Mouse (Mus musculus) MEL (cell line): ENCODE results near the gene Pop5. TPM values are rescaled to one million over a fixed set of nuclear protein-coding genes. Genes with fewer than 3 reads are reported as not detected.
A peak's percentile ranks its signal among the peaks of the same experiment; 100 is the strongest.

Experiments
- DNase-seq: peaks from one replicate; pipeline ENCODE4 v3.0.0; 2011; ENCODE audit warnings: low read depth, low spot score
- H3K27ac ChIP-seq: 2 replicates; pipeline ENCODE4 v1.5.1; 2012; ENCODE audit warnings: low read depth, mild to moderate bottlenecking, control low read depth, low read length, moderate library complexity; ENCODE audit not compliant: control insufficient read depth
- H3K27me3 ChIP-seq, 2 experiments: fragments of 150-350 bp in 1 of 2; sonication (generic) in 1 of 2; 2 replicates each; pipeline ENCODE4 v1.6.1; 2012; ENCODE audit warnings: low read length in 2 of 2, mild to moderate bottlenecking in 2 of 2, improper control_type of control experiment in 1 of 2, moderate library complexity in 1 of 2; ENCODE audit not compliant: insufficient read depth in 2 of 2, control insufficient read depth in 1 of 2
- H3K36me3 ChIP-seq, 2 experiments: 2 replicates each; pipeline ENCODE4 v1.6.1; 2012 to 2014; ENCODE audit warnings: low read length in 2 of 2, improper control_type of control experiment in 1 of 2, inconsistent platforms in 1 of 2, mild to moderate bottlenecking in 1 of 2; ENCODE audit not compliant: insufficient read depth in 2 of 2, control insufficient read depth in 1 of 2
- H3K4me1 ChIP-seq, 2 experiments: fragments of 150-350 bp in 1 of 2; sonication (generic) in 1 of 2; 2 replicates each; pipeline ENCODE4 v1.6.1; 2012; ENCODE audit warnings: low read length in 2 of 2, improper control_type of control experiment in 1 of 2, mild to moderate bottlenecking in 1 of 2; ENCODE audit not compliant: insufficient read depth in 2 of 2, control insufficient read depth in 1 of 2
- H3K4me3 ChIP-seq, 2 experiments: fragments of 150-350 bp in 1 of 2; sonication (generic) in 1 of 2; 2 replicates each; pipeline ENCODE4 v1.5.1; 2012; ENCODE audit warnings: low read depth in 2 of 2, low read length in 2 of 2, mild to moderate bottlenecking in 2 of 2, moderate library complexity in 2 of 2, control low read depth in 1 of 2, improper control_type of control experiment in 1 of 2; ENCODE audit not compliant: control insufficient read depth in 1 of 2, insufficient read depth in 1 of 2
- H3K79me2 ChIP-seq: 2 replicates; pipeline ENCODE4 v1.6.1; 2012; ENCODE audit warnings: mild to moderate bottlenecking, low read length, moderate library complexity; ENCODE audit not compliant: control insufficient read depth, poor library complexity, insufficient read depth
- H3K9ac ChIP-seq: 2 replicates; pipeline ENCODE4 v1.6.1; 2012; ENCODE audit warnings: low read depth, mild to moderate bottlenecking, control low read depth, low read length, moderate library complexity; ENCODE audit not compliant: control insufficient read depth, poor library complexity, severe bottlenecking
- H3K9me3 ChIP-seq: fragments of 150-350 bp; sonication (generic); replicated peaks from 2 replicates; pipeline ENCODE4 v1.6.1; 2012; ENCODE audit warnings: mild to moderate bottlenecking, low read length, improper control_type of control experiment, moderate library complexity; ENCODE audit not compliant: insufficient read depth
- CHD1 ChIP-seq: IDR thresholded peaks from 2 replicates; pipeline ENCODE4 v1.6.1; 2012; ENCODE audit warnings: low read depth, mild to moderate bottlenecking, inconsistent platforms, low read length, improper control_type of control experiment
- CHD2 ChIP-seq: IDR thresholded peaks from 2 replicates; pipeline ENCODE4 v1.6.1; 2011; ENCODE audit warnings: low read length, improper control_type of control experiment
- CTCF ChIP-seq, 3 experiments: IDR thresholded peaks in 2 of 3; conservative IDR thresholded peaks in 1 of 3; 2 replicates each; pipeline ENCODE4 v1.5.1; 2011 to 2012; ENCODE audit warnings: low read length in 3 of 3, low read depth in 2 of 3, mild to moderate bottlenecking in 2 of 3, improper control_type of control experiment in 1 of 3, inconsistent platforms in 1 of 3, mixed read lengths in 1 of 3, moderate library complexity in 1 of 3; ENCODE audit not compliant: control insufficient read depth in 1 of 3, insufficient read depth in 1 of 3, poor library complexity in 1 of 3, severe bottlenecking in 1 of 3
- E2F4 ChIP-seq: IDR thresholded peaks from 2 replicates; pipeline ENCODE4 v1.6.1; 2011; ENCODE audit warnings: low read depth, low read length, improper control_type of control experiment, borderline replicate concordance
- ELF1 ChIP-seq: IDR thresholded peaks from 2 replicates; pipeline ENCODE4 v1.6.1; 2014; ENCODE audit warnings: low read depth, mild to moderate bottlenecking, inconsistent platforms, low read length, improper control_type of control experiment, moderate library complexity
- EP300 ChIP-seq, 2 experiments: IDR thresholded peaks; 2 replicates each; pipeline ENCODE4 v1.6.1; 2011; ENCODE audit warnings: improper control_type of control experiment in 2 of 2, low read length in 2 of 2, low read depth in 1 of 2, mild to moderate bottlenecking in 1 of 2
- ETS1 ChIP-seq: IDR thresholded peaks from 2 replicates; pipeline ENCODE4 v1.6.1; 2012; ENCODE audit warnings: low read depth, mild to moderate bottlenecking, inconsistent platforms, low read length, improper control_type of control experiment, moderate library complexity
- GABPA ChIP-seq: IDR thresholded peaks from 2 replicates; pipeline ENCODE4 v1.6.1; 2012; ENCODE audit warnings: low read depth, mild to moderate bottlenecking, inconsistent platforms, low read length, improper control_type of control experiment, moderate library complexity
- GATA1 ChIP-seq: IDR thresholded peaks from 2 replicates; pipeline ENCODE4 v1.6.1; 2011; ENCODE audit warnings: low read depth, low read length, improper control_type of control experiment
- HCFC1 ChIP-seq: IDR thresholded peaks from 2 replicates; pipeline ENCODE4 v1.6.1; 2012; ENCODE audit warnings: low read depth, mild to moderate bottlenecking, inconsistent platforms, low read length, improper control_type of control experiment, moderate library complexity
- JUND ChIP-seq: IDR thresholded peaks from 2 replicates; pipeline ENCODE4 v1.6.1; 2011; ENCODE audit warnings: low read depth, mild to moderate bottlenecking, improper control_type of control experiment, low read length
- KAT2A ChIP-seq: conservative IDR thresholded peaks from 2 replicates; pipeline ENCODE4 v1.6.1; 2012; ENCODE audit warnings: low read depth, low read length, improper control_type of control experiment, inconsistent platforms
- MAX ChIP-seq: IDR thresholded peaks from 2 replicates; pipeline ENCODE4 v1.6.1; 2011; ENCODE audit warnings: low read length, improper control_type of control experiment
- MAZ ChIP-seq: IDR thresholded peaks from 2 replicates; pipeline ENCODE4 v1.6.1; 2012; ENCODE audit warnings: low read depth, mild to moderate bottlenecking, inconsistent platforms, low read length, improper control_type of control experiment
- MEF2A ChIP-seq: IDR thresholded peaks from 2 replicates; pipeline ENCODE4 v1.6.1; 2014; ENCODE audit warnings: low read depth, mild to moderate bottlenecking, inconsistent platforms, low read length, improper control_type of control experiment; ENCODE audit not compliant: poor library complexity, insufficient replicate concordance, severe bottlenecking; ENCODE audit errors: extremely low read depth
- MXI1 ChIP-seq: IDR thresholded peaks from 2 replicates; pipeline ENCODE4 v1.6.1; 2011; ENCODE audit warnings: mild to moderate bottlenecking, low read depth, low read length, improper control_type of control experiment
- MYC ChIP-seq: IDR thresholded peaks from 2 replicates; pipeline ENCODE4 v1.6.1; 2011; ENCODE audit warnings: low read depth, mild to moderate bottlenecking, low read length, improper control_type of control experiment, moderate library complexity
- NELFE ChIP-seq: IDR thresholded peaks from 2 replicates; pipeline ENCODE4 v1.6.1; 2011; ENCODE audit warnings: low read depth, low read length, improper control_type of control experiment
- NRF1 ChIP-seq: IDR thresholded peaks from 2 replicates; pipeline ENCODE4 v1.6.1; 2014; ENCODE audit warnings: low read depth, mild to moderate bottlenecking, inconsistent platforms, low read length, improper control_type of control experiment, moderate library complexity; ENCODE audit not compliant: poor library complexity, insufficient read depth, severe bottlenecking
- POLR2AphosphoS5 ChIP-seq: IDR thresholded peaks from 2 replicates; pipeline ENCODE4 v1.6.1; 2012; ENCODE audit warnings: low read depth, borderline replicate concordance, mild to moderate bottlenecking, inconsistent platforms, low read length, moderate library complexity, mixed read lengths
- RAD21 ChIP-seq: IDR thresholded peaks from 2 replicates; pipeline ENCODE4 v1.6.1; 2011; ENCODE audit warnings: mild to moderate bottlenecking, low read depth, low read length, improper control_type of control experiment
- RCOR1 ChIP-seq: IDR thresholded peaks from 2 replicates; pipeline ENCODE4 v1.6.1; 2012; ENCODE audit warnings: low read depth, mild to moderate bottlenecking, inconsistent platforms, low read length, improper control_type of control experiment
- SIN3A ChIP-seq: IDR thresholded peaks from 2 replicates; pipeline ENCODE4 v1.6.1; 2012; ENCODE audit warnings: low read length, improper control_type of control experiment, inconsistent platforms
- SMC3 ChIP-seq: IDR thresholded peaks from 2 replicates; pipeline ENCODE4 v1.6.1; 2011; ENCODE audit warnings: low read depth, low read length, improper control_type of control experiment
- TAL1 ChIP-seq: IDR thresholded peaks from 2 replicates; pipeline ENCODE4 v1.6.1; 2012; ENCODE audit warnings: mild to moderate bottlenecking, inconsistent platforms, low read length, moderate library complexity, mixed read lengths
- TCF12 ChIP-seq: IDR thresholded peaks from 2 replicates; pipeline ENCODE4 v1.6.1; 2014; ENCODE audit warnings: low read depth, mild to moderate bottlenecking, inconsistent platforms, low read length, improper control_type of control experiment, moderate library complexity
- UBTF ChIP-seq: IDR thresholded peaks from 2 replicates; pipeline ENCODE4 v1.6.1; 2012; ENCODE audit warnings: low read depth, mild to moderate bottlenecking, inconsistent platforms, low read length, improper control_type of control experiment, moderate library complexity, borderline replicate concordance; ENCODE audit not compliant: insufficient read depth
- ZC3H11A ChIP-seq: IDR thresholded peaks from 2 replicates; pipeline ENCODE4 v1.6.1; 2012; ENCODE audit warnings: low read depth, mild to moderate bottlenecking, inconsistent platforms, low read length, improper control_type of control experiment
- ZNF384 ChIP-seq: IDR thresholded peaks from 2 replicates; pipeline ENCODE4 v1.6.1; 2012; ENCODE audit warnings: low read depth, mild to moderate bottlenecking, inconsistent platforms, low read length, improper control_type of control experiment
- polyA plus RNA-seq, 2 experiments: library from polyadenylated mRNA; stranded (reverse) in 1 of 2; unstranded in 1 of 2; fragments of >175 nt in 1 of 2; fragments of >200 nt in 1 of 2; gene quantifications; 2 replicates each; pipeline versions ENCODE4 v1.2.1 to v1.2.4; 2012; ENCODE audit warnings: low replicate concordance in 2 of 2, low read depth in 1 of 2; ENCODE audit not compliant: insufficient read length in 2 of 2, insufficient read depth in 1 of 2, missing spikeins in 1 of 2
- total RNA-seq: library from RNA; depleted of rRNA; stranded (reverse); fragments of 300-350 nt; gene quantifications from 2 replicates; pipeline ENCODE4 v1.2.3, GENCODE M21; 2012

Pop5 gene
- total and polyA plus RNA-seq, 3 experiments, result 103 to 388 (median 208) TPM

DNA sequence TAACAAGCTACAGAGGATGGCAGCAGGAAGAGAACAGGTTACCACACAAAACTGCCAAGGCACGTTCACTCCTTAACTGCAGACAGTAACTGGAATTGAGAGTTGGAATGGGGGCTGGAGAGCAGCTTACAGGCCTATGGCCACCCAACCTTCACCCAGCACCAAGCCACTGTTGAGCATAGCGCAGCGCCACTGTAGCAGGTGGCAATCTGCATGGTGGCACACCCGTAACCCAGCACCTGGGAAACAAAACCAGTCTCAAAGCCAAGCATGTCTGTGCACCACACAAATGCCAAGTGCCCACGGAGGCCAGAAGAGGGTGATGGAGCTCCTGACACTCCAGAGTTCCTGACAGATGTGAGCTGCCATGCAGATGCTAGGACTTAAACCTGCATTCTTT is 30.7 kb downstream of the Pop5 start:
- no peak for DNase-seq
- Histone ChIP-seq H3K27ac (no peak overlapping the region), H3K9me3 (no peaks in the 10 kb centered on the region), H3K9ac (no peak overlapping the region), H3K4me3 (no peak overlapping the region), H3K4me1 (peaks cover 12 to 38% of the 10 kb centered on the region in 2 experiments), H3K79me2 (peaks cover 55% of the 10 kb centered on the region), H3K36me3 (peaks cover 8 to 33% of the 10 kb centered on the region in 2 experiments; a peak in 3 of 4 replicates), H3K27me3 (no peaks in the 10 kb centered on the region)
- TF ChIP-seq SIN3A (no peak), GABPA (no peak), MAZ (no peak), ETS1 (no peak), TAL1 (no peak), MXI1 (no peak), JUND (no peak), ELF1 (no peak)

DNA sequence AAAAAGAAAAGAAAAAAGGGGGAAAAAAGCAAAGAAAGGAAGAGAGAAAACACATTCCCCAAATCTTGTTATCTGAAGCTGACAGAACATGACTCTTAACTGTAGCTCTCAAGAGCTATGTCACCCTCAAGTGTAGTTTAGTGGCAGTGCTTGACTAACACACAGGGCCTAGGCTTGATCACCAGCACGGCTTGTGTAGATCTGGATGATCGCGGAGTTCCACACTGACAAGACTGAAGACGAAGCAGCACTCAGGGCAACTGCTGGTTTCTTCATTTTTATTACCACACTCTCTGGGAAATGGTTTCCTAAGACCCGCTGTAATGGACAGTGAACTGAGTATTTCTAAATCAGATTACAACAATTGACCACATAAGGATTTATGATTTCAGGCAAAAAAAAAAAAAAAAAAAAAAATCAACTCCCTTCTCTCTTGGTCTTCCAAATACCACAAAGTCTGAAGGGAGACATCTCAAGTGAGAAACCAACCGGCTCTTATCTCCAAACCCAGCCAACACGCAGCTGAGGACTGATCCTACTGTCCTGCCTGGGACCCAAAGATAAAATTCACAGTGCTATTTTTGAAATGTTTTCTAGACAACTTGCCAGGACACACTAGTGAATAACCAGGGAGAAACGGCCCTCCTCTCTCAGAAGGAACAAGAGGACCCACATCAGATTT is 31.3 kb downstream of the Pop5 start:
- no peak overlapping the region for H3K9ac ChIP-seq
- H3K4me1 ChIP-seq, result peaks cover 12 to 38% of the 10 kb centered on the region in 2 experiments
- no peaks in the 10 kb centered on the region for H3K9me3 ChIP-seq
- H3K27me3 ChIP-seq, result no peaks in the 10 kb centered on the region
- H3K4me3 ChIP-seq, result no peak overlapping the region
- H3K36me3 ChIP-seq, result peaks cover 8 to 33% of the 10 kb centered on the region in 2 experiments; a peak in 3 of 4 replicates
- H3K79me2 ChIP-seq, result peaks cover 61% of the 10 kb centered on the region
- H3K27ac ChIP-seq, result peak overlapping the region; percentile 20; the same call in 1 of the 2 replicates
- peak; percentile 89 for DNase-seq
- no peak for TF ChIP-seq GABPA
- TF ChIP-seq MYC, result peak; percentile 74
- TF ChIP-seq MXI1, result peak; percentile 56
- 0 out of 2 replicates have a peak, but pooled peaks have one; percentile 44 for TF ChIP-seq ELF1
- TF ChIP-seq CTCF (IDR thresholded peaks at IDR 0.05 in 2 of 3, conservative IDR thresholded peaks at IDR 0.05 in 1 of 3; ENCODE audit: control insufficient read depth in 1 of 3, insufficient read depth in 1 of 3, low read depth in 2 of 3, low read length in 3 of 3, poor library complexity in 1 of 3, severe bottlenecking in 1 of 3), result no peak
- TF ChIP-seq HCFC1, result peak; percentile 66
- peak; percentile 99 for TF ChIP-seq GATA1
- TF ChIP-seq SIN3A, result peak; percentile 96
- TF ChIP-seq ZNF384, result peak; percentile 98
- peak; percentile 99 for TF ChIP-seq RCOR1
- peak; percentile 63; the same call in 1 of the 2 replicates for TF ChIP-seq MAZ
- 0 out of 2 replicates have a peak, but pooled peaks have one; percentile 39 for TF ChIP-seq KAT2A
- no peak for TF ChIP-seq MAX
- peak; percentile 99 for TF ChIP-seq ETS1
- TF ChIP-seq ZC3H11A, result peak; percentile 17; the same call in 1 of the 2 replicates
- no peak for TF ChIP-seq RAD21
- TF ChIP-seq EP300 (IDR thresholded peaks at IDR 0.05; ENCODE audit: low read depth in 1 of 2, low read length in 2 of 2), result peak; percentile 95 to 97
- no peak; the same call in 1 of the 2 replicates for TF ChIP-seq NELFE
- TF ChIP-seq UBTF, result no peak
- TF ChIP-seq E2F4, result no peak
- TF ChIP-seq TAL1, result peak; percentile 99
- no peak for TF ChIP-seq CHD2
- no peak for TF ChIP-seq CHD1
- TF ChIP-seq TCF12, result peak; percentile 100
- peak; percentile 100 for TF ChIP-seq MEF2A
- TF ChIP-seq POLR2AphosphoS5, result no peak
- TF ChIP-seq NRF1, result 0 out of 2 replicates have a peak, but pooled peaks have one; percentile 11
- TF ChIP-seq SMC3, result peak; percentile 12; the same call in 1 of the 2 replicates
